Mouse (Mus musculus): ENCODE measurements around the gene Dnase1l1. TPM values are rescaled to one million over a fixed set of nuclear protein-coding genes. Genes with fewer than 3 reads are reported as not detected.
A peak's percentile ranks its signal among the peaks of the same experiment; 100 is the strongest.

The Dnase1l1 gene
- polyA plus RNA-seq, 1 experiment from 2014 or later, result 26.2 TPM

DNA sequence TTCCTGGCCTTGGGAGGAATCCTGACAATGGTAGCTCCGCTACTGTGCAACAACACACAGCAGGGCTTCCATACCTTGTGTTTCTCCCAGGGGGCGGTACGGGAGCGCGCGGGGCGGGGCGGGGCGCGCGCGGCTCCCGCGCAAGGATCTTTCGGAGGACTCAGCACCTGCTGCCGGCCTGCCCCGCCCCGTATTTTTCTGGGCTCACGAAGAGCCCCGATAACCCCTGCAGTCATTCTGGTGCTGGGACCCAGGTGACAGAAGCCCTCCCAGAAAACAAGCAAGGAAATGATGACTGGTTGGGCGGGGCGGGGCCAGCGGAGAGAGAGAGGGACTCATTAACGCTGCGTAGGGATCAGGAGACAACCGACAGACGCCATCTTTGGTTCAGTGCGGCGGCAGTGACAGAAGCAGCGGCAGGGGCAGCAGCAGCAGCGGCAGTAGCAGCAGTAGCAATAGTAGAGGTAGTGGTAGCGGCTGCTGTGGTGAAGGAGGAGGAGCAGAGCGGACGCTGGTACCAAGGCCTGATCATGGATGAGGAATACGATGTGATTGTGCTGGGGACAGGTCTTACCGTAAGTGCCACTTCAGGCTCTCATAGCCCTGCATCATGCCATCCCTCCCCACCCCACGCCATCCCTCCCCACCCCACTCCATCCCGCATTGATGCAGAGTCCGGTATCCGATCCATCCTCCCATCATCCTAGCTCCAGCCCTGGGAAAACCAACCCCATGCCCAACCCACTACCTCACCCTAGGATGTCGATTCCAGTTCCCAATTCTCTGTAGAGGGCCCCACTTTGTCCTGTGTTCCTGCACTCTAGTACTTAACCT lies 22.9 kb upstream of the Dnase1l1 start, which contains the start of gene Gdi1:
Gene Gdi1 (plus strand): TSS at position 132 of the 834 bp plus-strand sequence.
- Histone ChIP-seq H3K9ac (ENCODE audit: low read depth, low read length) (peak within 1 kb of the TSS; percentile 65), H3K4me1 (replicated peaks; ENCODE audit: control insufficient read depth, insufficient read depth, low read length) (no peaks in the 10 kb centered on the region), H3K4me3 (ENCODE audit: low read depth, low read length) (peak within 1 kb of the TSS; percentile 52), H3K27ac (ENCODE audit: low read depth, low read length) (peak within 1 kb of the TSS; percentile 84), H3K9me3 (ENCODE audit: control insufficient read depth) (no peaks in the 10 kb centered on the region), H3K4me2 (replicated peaks; ENCODE audit: low read depth) (peak within 1 kb of the TSS; percentile 63), H3K36me3 (ENCODE audit: control insufficient read depth, insufficient read depth) (0 out of 2 replicates have a peak, but pooled peaks cover 10% of the 10 kb centered on the region), H3K27me3 (replicated peaks; ENCODE audit: control insufficient read depth, insufficient read depth, low read length) (no peaks in the 10 kb centered on the region)
- WGBS, result 20% methylated on average over 41 of the region's 41 CpGs
- TF ChIP-seq CTCF (IDR thresholded peaks at IDR 0.05; ENCODE audit: low read depth), result peak; percentile 54
- peak; percentile 90 for ATAC-seq

DNA sequence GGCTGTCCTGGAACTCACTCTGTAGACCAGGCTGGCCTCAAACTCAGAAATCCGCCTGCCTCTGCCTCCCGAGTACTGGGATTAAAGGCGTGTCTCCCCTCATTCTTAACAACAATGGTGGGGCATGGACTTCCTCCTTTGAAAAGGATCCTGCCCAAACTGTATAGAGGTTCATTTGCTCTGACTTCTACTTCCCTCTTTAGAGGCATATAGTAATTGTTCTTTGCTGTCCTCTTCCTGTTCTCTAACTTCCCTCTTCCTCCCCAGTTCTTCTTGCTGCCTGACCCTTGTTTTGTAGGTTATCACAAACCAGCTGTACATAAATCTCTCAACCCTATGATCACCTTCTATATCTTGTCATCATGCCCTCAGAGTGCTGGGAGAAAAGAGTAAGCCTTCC lies 17.6 kb upstream of the Dnase1l1 start:
- no peaks in the 10 kb centered on the region for H3K4me1 ChIP-seq (replicated peaks; ENCODE audit: control insufficient read depth, insufficient read depth, low read length)
- no peak overlapping the region for H3K4me3 ChIP-seq (ENCODE audit: low read depth, low read length)
- WGBS, result 81% methylated on average over 3 of the region's 3 CpGs
- H3K9me3 ChIP-seq (ENCODE audit: control insufficient read depth), result no peaks in the 10 kb centered on the region
- TF ChIP-seq CTCF (IDR thresholded peaks at IDR 0.05; ENCODE audit: low read depth), result no peak
- no peaks in the 10 kb centered on the region for H3K27me3 ChIP-seq (replicated peaks; ENCODE audit: control insufficient read depth, insufficient read depth, low read length)
- H3K36me3 ChIP-seq (ENCODE audit: control insufficient read depth, insufficient read depth), result 0 out of 2 replicates have a peak, but pooled peaks cover 7% of the 10 kb centered on the region
- H3K27ac ChIP-seq (ENCODE audit: low read depth, low read length), result no peak overlapping the region
- no peak for ATAC-seq
- H3K4me2 ChIP-seq (replicated peaks; ENCODE audit: low read depth), result no peak overlapping the region
- H3K9ac ChIP-seq (ENCODE audit: low read depth, low read length), result no peak overlapping the region

DNA sequence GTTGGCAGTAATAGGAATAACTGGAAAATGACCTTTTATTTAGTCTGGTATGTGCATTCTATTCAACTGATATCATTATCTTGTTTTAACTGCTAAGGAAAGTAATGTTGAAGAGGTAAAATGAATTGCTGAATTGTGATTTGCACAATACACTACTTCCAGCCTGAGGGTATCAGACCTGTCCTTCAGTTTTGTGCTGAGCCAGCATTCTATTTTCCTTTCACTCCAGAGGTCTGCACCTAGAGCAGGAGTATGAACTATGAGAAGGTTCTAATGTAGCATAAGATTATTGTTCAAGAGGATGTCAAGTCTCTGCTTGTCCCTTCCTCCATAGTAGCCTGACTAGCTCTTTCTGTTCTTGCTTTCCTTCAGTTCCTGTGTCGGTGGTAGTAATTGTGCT lies 16.2 kb upstream of the Dnase1l1 start:
- H3K36me3 ChIP-seq (ENCODE audit: control insufficient read depth, insufficient read depth), result 0 out of 2 replicates have a peak, but pooled peaks cover 7% of the 10 kb centered on the region
- H3K4me2 ChIP-seq (replicated peaks; ENCODE audit: low read depth), result no peak overlapping the region
- no peaks in the 10 kb centered on the region for H3K4me1 ChIP-seq (replicated peaks; ENCODE audit: control insufficient read depth, insufficient read depth, low read length)
- no peak overlapping the region for H3K9ac ChIP-seq (ENCODE audit: low read depth, low read length)
- no peak overlapping the region for H3K27ac ChIP-seq (ENCODE audit: low read depth, low read length)
- ATAC-seq, result no peak
- H3K4me3 ChIP-seq (ENCODE audit: low read depth, low read length), result no peak overlapping the region
- H3K9me3 ChIP-seq (ENCODE audit: control insufficient read depth), result no peaks in the 10 kb centered on the region
- no peak for TF ChIP-seq CTCF (IDR thresholded peaks at IDR 0.05; ENCODE audit: low read depth)
- no peaks in the 10 kb centered on the region for H3K27me3 ChIP-seq (replicated peaks; ENCODE audit: control insufficient read depth, insufficient read depth, low read length)
- 79% methylated on average over 1 of the region's 1 CpGs for WGBS

DNA sequence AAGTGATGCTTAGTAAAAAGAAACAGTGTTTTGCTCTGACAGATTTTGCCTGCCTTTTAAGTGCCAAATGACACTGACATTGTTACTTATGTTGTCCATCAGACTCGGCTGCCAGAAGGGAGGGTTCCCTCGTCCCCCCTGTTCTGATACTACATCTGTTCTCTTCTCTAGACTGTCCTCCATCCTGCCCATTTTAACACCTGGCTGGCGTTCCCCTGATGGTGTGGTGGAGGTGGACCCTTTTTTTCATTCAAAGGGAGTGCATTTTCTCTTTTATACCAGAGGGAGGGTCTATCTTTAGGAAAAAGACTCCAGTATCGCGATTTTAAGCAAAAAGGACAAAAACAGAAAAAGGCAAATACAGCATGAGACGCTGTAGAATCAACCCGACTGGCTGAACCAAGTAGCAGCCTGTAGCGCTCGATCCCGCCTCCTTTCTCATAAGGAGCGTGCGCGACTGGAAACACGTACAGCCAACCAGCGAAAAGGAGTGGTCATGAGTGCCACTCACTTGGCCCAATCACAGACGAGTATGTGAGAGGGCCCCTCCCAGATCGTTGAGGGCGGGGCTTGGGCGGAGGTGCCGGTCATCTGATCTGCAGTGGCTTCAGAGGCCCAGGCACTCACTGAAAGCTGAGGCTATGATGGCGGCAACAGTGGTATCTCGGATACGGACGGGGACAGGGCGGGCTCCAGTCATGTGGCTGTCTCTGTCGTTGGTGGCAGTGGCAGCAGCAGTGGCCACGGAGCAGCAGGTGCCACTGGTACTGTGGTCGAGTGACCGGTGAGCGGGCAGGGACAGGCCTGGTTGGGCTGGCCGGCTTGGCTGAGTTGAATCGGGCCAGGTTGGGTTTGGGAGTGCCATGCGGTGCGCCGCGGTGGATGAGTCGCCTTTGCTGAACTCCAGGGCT lies 14.7 kb upstream of the Dnase1l1 start, which contains the start of gene Atp6ap1:
Gene Atp6ap1 (plus strand): TSS at position 560 of the 911 bp plus-strand sequence.
- H3K27ac ChIP-seq (ENCODE audit: low read depth, low read length), result peak within 1 kb of the TSS; percentile 50; the same call in 1 of the 2 replicates
- peak within 1 kb of the TSS; percentile 68 for H3K9ac ChIP-seq (ENCODE audit: low read depth, low read length)
- peak within 1 kb of the TSS; percentile 63 for H3K4me3 ChIP-seq (ENCODE audit: low read depth, low read length)
- 0 out of 2 replicates have a peak, but pooled peaks cover 7% of the 10 kb centered on the region for H3K36me3 ChIP-seq (ENCODE audit: control insufficient read depth, insufficient read depth)
- no peak for TF ChIP-seq CTCF (IDR thresholded peaks at IDR 0.05; ENCODE audit: low read depth)
- WGBS, result 13% methylated on average over 37 of the region's 37 CpGs
- peak; percentile 98 for ATAC-seq
- peak within 1 kb of the TSS; percentile 64 for H3K4me2 ChIP-seq (replicated peaks; ENCODE audit: low read depth)
- H3K4me1 ChIP-seq (replicated peaks; ENCODE audit: control insufficient read depth, insufficient read depth, low read length), result no peaks in the 10 kb centered on the region
- no peaks in the 10 kb centered on the region for H3K27me3 ChIP-seq (replicated peaks; ENCODE audit: control insufficient read depth, insufficient read depth, low read length)
- H3K9me3 ChIP-seq (ENCODE audit: control insufficient read depth), result no peaks in the 10 kb centered on the region

DNA sequence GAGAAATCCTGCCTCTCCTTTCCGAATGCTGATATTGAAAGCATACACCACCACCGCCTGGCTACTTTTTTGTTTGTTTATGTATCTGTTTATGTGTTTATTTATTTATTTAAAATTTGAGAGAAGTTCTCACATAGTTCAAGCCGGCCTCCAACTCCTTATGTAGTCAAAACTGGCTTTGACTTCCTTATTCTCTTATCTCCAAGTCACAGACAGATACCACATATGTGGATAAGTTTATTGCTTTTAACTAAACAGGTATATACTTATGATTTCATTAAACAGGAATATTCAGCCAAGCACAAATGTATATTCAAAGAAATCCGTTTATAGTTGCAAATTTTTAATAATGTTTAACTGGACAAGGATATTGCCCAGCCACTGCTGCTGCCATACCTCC lies 11.3 kb upstream of the Dnase1l1 start:
- no peak for ATAC-seq

DNA sequence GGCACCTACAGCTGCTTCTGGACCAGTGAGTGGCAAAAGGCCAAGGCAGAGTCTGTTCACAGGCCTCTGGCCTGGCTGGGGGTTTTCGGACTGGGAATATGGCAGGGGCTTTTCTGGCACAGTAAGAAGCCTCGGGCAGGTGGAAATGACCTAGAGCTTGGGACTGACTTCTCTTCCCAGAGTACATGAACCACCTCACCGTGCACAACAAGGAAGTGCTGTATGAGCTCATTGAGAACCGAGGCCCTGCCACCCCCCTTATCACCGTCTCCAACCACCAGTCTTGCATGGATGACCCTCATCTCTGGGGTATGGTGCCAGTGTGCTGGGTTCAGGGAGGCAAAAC lies 928 bp upstream of the Dnase1l1 start:
- H3K4me2 ChIP-seq (replicated peaks; ENCODE audit: low read depth), result peak overlapping the region; percentile 70
- no peaks in the 10 kb centered on the region for H3K27me3 ChIP-seq (replicated peaks; ENCODE audit: control insufficient read depth, insufficient read depth, low read length)
- peak overlapping the region; percentile 86 for H3K27ac ChIP-seq (ENCODE audit: low read depth, low read length)
- H3K4me1 ChIP-seq (replicated peaks; ENCODE audit: control insufficient read depth, insufficient read depth, low read length), result no peaks in the 10 kb centered on the region
- no peaks in the 10 kb centered on the region for H3K9me3 ChIP-seq (ENCODE audit: control insufficient read depth)
- peak; percentile 16; the same call in 1 of the 2 replicates for ATAC-seq
- peak overlapping the region; percentile 51 for H3K4me3 ChIP-seq (ENCODE audit: low read depth, low read length)
- peak overlapping the region; percentile 65 for H3K9ac ChIP-seq (ENCODE audit: low read depth, low read length)
- H3K36me3 ChIP-seq (ENCODE audit: control insufficient read depth, insufficient read depth), result no peaks in the 10 kb centered on the region
- WGBS, result 32% methylated on average over 5 of the region's 5 CpGs
- TF ChIP-seq CTCF (IDR thresholded peaks at IDR 0.05; ENCODE audit: low read depth), result no peak

More for the DNA sequence above, 11.3 kb upstream of the Dnase1l1 start:
- 64% methylated on average over 4 of the region's 4 CpGs for WGBS
- no peak for TF ChIP-seq CTCF (IDR thresholded peaks at IDR 0.05; ENCODE audit: low read depth)
- H3K4me3 ChIP-seq (ENCODE audit: low read depth, low read length), result no peak overlapping the region
- no peaks in the 10 kb centered on the region for H3K27me3 ChIP-seq (replicated peaks; ENCODE audit: control insufficient read depth, insufficient read depth, low read length)
- 0 out of 2 replicates have a peak, but pooled peaks cover 5% of the 10 kb centered on the region for H3K36me3 ChIP-seq (ENCODE audit: control insufficient read depth, insufficient read depth)
- no peak overlapping the region for H3K27ac ChIP-seq (ENCODE audit: low read depth, low read length)
- H3K9me3 ChIP-seq (ENCODE audit: control insufficient read depth), result no peaks in the 10 kb centered on the region
- no peaks in the 10 kb centered on the region for H3K4me1 ChIP-seq (replicated peaks; ENCODE audit: control insufficient read depth, insufficient read depth, low read length)
- H3K4me2 ChIP-seq (replicated peaks; ENCODE audit: low read depth), result no peak overlapping the region
- no peak overlapping the region for H3K9ac ChIP-seq (ENCODE audit: low read depth, low read length)

Measured in intestine, postnatal 0 days (tissue).